Mouse (Mus musculus): ENCODE measurements around the gene Cers1.

Cers1 gene

GRCm38 (mm10) chr8:70313399-70313798, 2.2 kb upstream of the Cers1 start:
- no peak for DNase-seq (ENCODE audit: low read depth in 2 of 2, low spot score in 2 of 2)

GRCm38 (mm10) chr8:70316511-70317504, 1.2 kb downstream of the Cers1 start:
- no peak for DNase-seq (ENCODE audit: low read depth in 2 of 2, low spot score in 2 of 2)

GRCm38 (mm10) chr8:70317872-70318271, 2.3 kb downstream of the Cers1 start:
- no peak for DNase-seq (ENCODE audit: low read depth in 2 of 2, low spot score in 2 of 2)

- DNase-seq (ENCODE audit: low read depth in 2 of 2, low spot score in 2 of 2): no peak
These were observed 8.1 kb downstream of the Cers1 start for GRCm38 (mm10) chr8:70323716-70324115.

GRCm38 (mm10) chr8:70327512-70327911, 11.9 kb downstream of the Cers1 start:
- DNase-seq (ENCODE audit: low read depth in 2 of 2, low spot score in 2 of 2): no peak

GRCm38 (mm10) chr8:70329124-70329834, 13.7 kb downstream of the Cers1 start, which contains the start of gene Gdf1:
TSS of gene Gdf1 (plus strand) at chr8:70329817.
- no peak for DNase-seq (ENCODE audit: low read depth in 2 of 2, low spot score in 2 of 2)

- no peak for DNase-seq (ENCODE audit: low read depth in 2 of 2, low spot score in 2 of 2)
These were observed 14.5 kb downstream of the Cers1 start for GRCm38 (mm10) chr8:70329835-70330740.

GRCm38 (mm10) chr8:70330741-70331364, 15.3 kb downstream of the Cers1 start:
- no peak for DNase-seq (ENCODE audit: low read depth in 2 of 2, low spot score in 2 of 2)

GRCm38 (mm10) chr8:70331526-70331925, 16.0 kb downstream of the Cers1 start:
- no peak for DNase-seq (ENCODE audit: low read depth in 2 of 2, low spot score in 2 of 2)

GRCm38 (mm10) chr8:70332070-70332877, 16.7 kb downstream of the Cers1 start:
- DNase-seq (ENCODE audit: low read depth in 2 of 2, low spot score in 2 of 2): no peak

- no peak for DNase-seq (ENCODE audit: low read depth in 2 of 2, low spot score in 2 of 2)
These were observed 17.3 kb downstream of the Cers1 start for GRCm38 (mm10) chr8:70332878-70333202.

GRCm38 (mm10) chr8:70338931-70339330, 23.4 kb downstream of the Cers1 start:
- DNase-seq (ENCODE audit: low read depth in 2 of 2, low spot score in 2 of 2): no peak

GRCm38 (mm10) chr8:70340659-70341058, 25.1 kb downstream of the Cers1 start:
- no peak for DNase-seq (ENCODE audit: low read depth in 2 of 2, low spot score in 2 of 2)

- DNase-seq (ENCODE audit: low read depth in 2 of 2, low spot score in 2 of 2): no peak
These were observed 26.4 kb downstream of the Cers1 start for GRCm38 (mm10) chr8:70342007-70342406.

- no peak for DNase-seq (ENCODE audit: low read depth in 2 of 2, low spot score in 2 of 2)
These were observed 27.5 kb downstream of the Cers1 start for GRCm38 (mm10) chr8:70343076-70343475.

GRCm38 (mm10) chr8:70343696-70344095, 28.1 kb downstream of the Cers1 start:
- no peak for DNase-seq (ENCODE audit: low read depth in 2 of 2, low spot score in 2 of 2)

GRCm38 (mm10) chr8:70344279-70344678, 28.7 kb downstream of the Cers1 start:
- DNase-seq (ENCODE audit: low read depth in 2 of 2, low spot score in 2 of 2): no peak

- DNase-seq (ENCODE audit: low read depth in 2 of 2, low spot score in 2 of 2): no peak
These were observed 31.9 kb downstream of the Cers1 start for GRCm38 (mm10) chr8:70347443-70347842.

GRCm38 (mm10) chr8:70347860-70348420, 32.4 kb downstream of the Cers1 start:
- DNase-seq (ENCODE audit: low read depth in 2 of 2, low spot score in 2 of 2): no peak
